Mouse (Mus musculus) limb, embryonic 10.5 days (tissue): ENCODE measurements around the gene Dock6. TPM values are rescaled to one million over a fixed set of nuclear protein-coding genes. Genes with fewer than 3 reads are reported as not detected.
A peak's percentile ranks its signal among the peaks of the same experiment; 100 is the strongest.

Source experiments
- DNase-seq: peaks from one replicate; pipeline ENCODE4 v3.0.0-alpha.2; 2017; ENCODE audit warnings: low spot score
- H3K27ac ChIP-seq: fragments of 300-500 bp; sonication (generic); 2 replicates; pipeline ENCODE4 v1.5.1; 2016; ENCODE audit warnings: mild to moderate bottlenecking
- H3K27me3 ChIP-seq: fragments of 300-500 bp; sonication (generic); 2 replicates; pipeline ENCODE4 v1.6.1; 2016; ENCODE audit warnings: low read depth, mild to moderate bottlenecking; ENCODE audit not compliant: poor library complexity, severe bottlenecking
- H3K36me3 ChIP-seq: fragments of 300-500 bp; sonication (generic); 2 replicates; pipeline ENCODE4 v1.6.1; 2016; ENCODE audit warnings: mild to moderate bottlenecking, moderate library complexity
- H3K4me1 ChIP-seq: fragments of 300-500 bp; sonication (generic); 2 replicates; pipeline ENCODE4 v1.6.1; 2016
- H3K4me3 ChIP-seq: fragments of 300-500 bp; sonication (generic); 2 replicates; pipeline ENCODE4 v1.5.1; 2016; ENCODE audit warnings: mild to moderate bottlenecking, moderate library complexity
- H3K9me3 ChIP-seq: fragments of 300-500 bp; sonication (generic); replicated peaks from 2 replicates; pipeline ENCODE4 v1.6.1; 2016; ENCODE audit warnings: mild to moderate bottlenecking
- WGBS: fragments of 180-500 bp; shearing (Covaris S2); methylation state at CpG from one replicate; pipeline ENCODE4 v1.1.7; 2016; 5-methylcytosine and 5-hydroxymethylcytosine counted together
- polyA plus RNA-seq: library from polyadenylated mRNA; unstranded; fragments of >200 nt; fragmentation: Nextera tagmentation; extraction: Ambion mirVana; gene quantifications from 2 replicates; pipeline ENCODE4 v1.2.1, GENCODE M21; 2016

Dock6 gene
- polyA plus RNA-seq, 1 experiment from 2014 or later: 52.0 TPM

GRCm38 (mm10) chr9:21842391-21842790, 10.0 kb downstream of the Dock6 start:
- 58% methylated on average over 5 of the region's 5 CpGs for WGBS
- H3K9me3 ChIP-seq: no peaks in the 10 kb centered on the region
- H3K27ac ChIP-seq: peak overlapping the region; percentile 37
- no peak overlapping the region for H3K4me3 ChIP-seq
- DNase-seq: no peak
- peaks cover 51% of the 10 kb centered on the region for H3K4me1 ChIP-seq
- peaks cover 88% of the 10 kb centered on the region for H3K36me3 ChIP-seq
- H3K27me3 ChIP-seq: no peaks in the 10 kb centered on the region

GRCm38 (mm10) chr9:21841340-21841739, 11.1 kb downstream of the Dock6 start:
- DNase-seq: no peak
- Histone ChIP-seq H3K27ac (no peak overlapping the region; the same call in 1 of the 2 replicates), H3K9me3 (no peaks in the 10 kb centered on the region), H3K27me3 (no peaks in the 10 kb centered on the region), H3K36me3 (peaks cover 98% of the 10 kb centered on the region), H3K4me1 (peaks cover 40% of the 10 kb centered on the region), H3K4me3 (no peak overlapping the region)
- 95% methylated on average over 6 of the region's 6 CpGs for WGBS

DNA sequence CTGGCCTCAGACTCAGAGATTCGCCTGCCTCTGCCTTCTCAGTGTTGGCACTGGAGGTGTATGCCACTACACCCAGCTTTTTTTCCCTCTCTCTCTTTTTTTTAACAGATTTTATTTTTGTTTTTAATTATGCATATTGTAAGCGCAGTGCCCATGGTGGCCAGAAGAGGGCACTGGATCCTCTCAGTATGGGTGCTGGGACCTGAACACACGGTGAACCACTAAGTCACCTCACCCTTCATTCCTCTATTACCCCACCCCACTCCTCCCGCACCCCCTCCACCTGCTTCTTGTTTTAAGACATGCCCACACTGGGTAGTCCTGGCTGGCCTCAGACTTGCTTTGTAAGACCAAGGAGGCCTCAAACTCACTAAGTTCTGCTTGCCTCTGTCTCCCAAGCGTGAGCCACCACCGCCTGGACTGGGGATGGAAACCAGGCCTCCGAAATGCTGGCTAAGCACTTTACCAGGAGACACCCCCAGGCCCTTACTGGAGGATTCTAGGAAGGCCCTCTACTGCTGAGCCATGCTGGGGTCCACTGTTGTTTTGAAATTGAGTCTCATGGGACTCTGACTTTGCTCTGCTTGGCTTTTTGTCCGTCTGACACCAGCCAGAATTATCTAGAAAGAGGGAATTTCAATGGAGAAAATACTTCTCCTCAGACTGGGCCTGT, 12.2 kb downstream of the Dock6 start:
- Histone ChIP-seq H3K36me3 (peaks cover 100% of the 10 kb centered on the region), H3K27ac (no peak overlapping the region), H3K4me1 (peaks cover 30% of the 10 kb centered on the region), H3K9me3 (no peaks in the 10 kb centered on the region), H3K27me3 (no peaks in the 10 kb centered on the region), H3K4me3 (no peak overlapping the region)
- WGBS: 60% methylated on average over 8 of the region's 8 CpGs
- peak; percentile 70 for DNase-seq

- H3K27ac ChIP-seq: no peak overlapping the region
- no peak overlapping the region for H3K4me3 ChIP-seq
- no peaks in the 10 kb centered on the region for H3K9me3 ChIP-seq
- DNase-seq: no peak
- H3K27me3 ChIP-seq: no peaks in the 10 kb centered on the region
- peaks cover 18% of the 10 kb centered on the region for H3K4me1 ChIP-seq
- WGBS: 97% methylated on average over 2 of the region's 2 CpGs
- peaks cover 100% of the 10 kb centered on the region for H3K36me3 ChIP-seq
These were observed 14.7 kb downstream of the Dock6 start for GRCm38 (mm10) chr9:21837690-21838089.

DNA sequence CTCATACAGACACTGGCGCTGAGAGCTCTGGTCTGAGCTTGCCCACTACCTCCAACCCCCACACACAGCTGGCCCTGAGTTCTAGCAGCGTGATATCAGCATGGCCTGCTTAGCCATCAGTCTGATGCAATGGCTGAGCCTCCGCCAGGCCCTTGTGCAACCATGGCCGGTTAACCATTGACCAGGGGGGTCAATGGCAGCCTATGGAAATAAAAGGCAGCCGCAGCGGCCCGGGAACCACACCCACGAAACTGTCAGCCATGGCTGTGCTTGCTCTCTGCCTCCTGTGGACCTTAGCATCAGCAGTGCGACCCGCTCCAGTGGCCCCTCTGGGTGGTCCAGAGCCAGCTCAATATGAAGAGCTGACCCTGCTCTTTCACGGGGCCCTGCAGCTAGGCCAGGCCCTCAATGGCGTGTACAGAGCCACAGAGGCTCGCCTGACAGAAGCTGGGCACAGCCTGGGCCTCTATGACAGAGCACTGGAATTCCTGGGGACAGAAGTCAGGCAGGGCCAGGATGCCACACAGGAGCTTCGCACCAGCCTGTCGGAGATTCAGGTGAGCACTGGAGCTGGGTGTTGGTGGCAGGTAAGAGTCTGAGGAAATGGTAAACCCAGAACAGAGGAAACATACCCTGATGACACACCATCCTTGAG, 17.1 kb downstream of the Dock6 start, which contains the start of gene Angptl8:
Gene Angptl8, plus strand, starts transcription at position 253 of the 655 bp plus-strand sequence.
- Histone ChIP-seq H3K36me3 (peaks cover 100% of the 10 kb centered on the region), H3K27ac (no peak within 1 kb of the TSS), H3K4me3 (no peak within 1 kb of the TSS), H3K4me1 (peaks cover 2% of the 10 kb centered on the region), H3K9me3 (no peaks in the 10 kb centered on the region), H3K27me3 (no peaks in the 10 kb centered on the region)
- 93% methylated on average over 15 of the region's 15 CpGs for WGBS
- no peak for DNase-seq

GRCm38 (mm10) chr9:21831558-21832240, 20.7 kb downstream of the Dock6 start:
- Histone ChIP-seq H3K4me3 (no peak overlapping the region), H3K36me3 (peaks cover 98% of the 10 kb centered on the region), H3K27ac (no peak overlapping the region), H3K4me1 (no peaks in the 10 kb centered on the region), H3K27me3 (no peaks in the 10 kb centered on the region), H3K9me3 (no peaks in the 10 kb centered on the region)
- DNase-seq: no peak
- 91% methylated on average over 20 of the region's 20 CpGs for WGBS

DNA sequence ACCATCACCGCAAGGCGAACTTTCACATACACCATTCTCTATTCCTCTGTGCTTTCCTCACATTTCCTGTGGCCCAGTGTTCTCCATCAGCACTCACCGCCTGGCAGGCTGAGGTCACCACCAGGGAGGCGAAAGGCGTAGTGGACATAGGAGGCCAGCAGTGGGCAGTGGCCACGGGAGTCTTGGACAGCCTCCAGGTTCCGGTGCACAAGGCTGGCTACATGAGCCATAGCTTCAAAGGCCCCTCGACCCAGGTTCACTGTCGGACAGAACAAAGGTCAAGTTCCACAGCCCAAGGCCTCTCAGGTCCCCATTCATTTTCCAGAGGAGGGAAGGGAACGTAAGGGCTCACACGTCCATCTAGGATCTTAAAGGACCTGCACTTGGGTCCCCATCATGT, 21.5 kb downstream of the Dock6 start:
- Histone ChIP-seq H3K9me3 (no peaks in the 10 kb centered on the region), H3K27me3 (no peaks in the 10 kb centered on the region), H3K27ac (no peak overlapping the region), H3K4me3 (no peak overlapping the region), H3K36me3 (peaks cover 97% of the 10 kb centered on the region), H3K4me1 (no peaks in the 10 kb centered on the region)
- 88% methylated on average over 11 of the region's 11 CpGs for WGBS
- no peak for DNase-seq

DNA sequence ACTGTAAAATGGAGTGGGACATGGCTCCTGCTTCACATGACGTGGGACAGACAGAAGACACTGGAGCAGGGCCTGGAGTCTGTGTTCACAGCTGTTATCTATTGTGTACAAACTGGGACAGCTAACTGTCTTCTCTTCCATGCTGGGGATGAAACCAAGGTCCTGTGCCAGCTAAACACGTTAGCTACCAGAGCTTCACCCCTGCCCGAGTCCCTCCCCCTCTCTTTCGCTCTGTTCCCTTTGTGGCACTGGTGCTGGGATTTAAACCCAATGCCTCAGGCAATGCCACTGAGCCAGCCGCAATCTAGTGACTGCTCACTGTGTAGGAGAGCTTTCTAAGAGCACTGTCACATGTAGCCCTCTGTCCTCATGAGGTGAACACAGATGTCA, 22.0 kb downstream of the Dock6 start:
- no peaks in the 10 kb centered on the region for H3K9me3 ChIP-seq
- H3K27me3 ChIP-seq: no peaks in the 10 kb centered on the region
- H3K4me3 ChIP-seq: no peak overlapping the region
- peaks cover 96% of the 10 kb centered on the region for H3K36me3 ChIP-seq
- peaks cover 3% of the 10 kb centered on the region for H3K4me1 ChIP-seq
- no peak for DNase-seq
- no peak overlapping the region for H3K27ac ChIP-seq
- 91% methylated on average over 5 of the region's 5 CpGs for WGBS

DNA sequence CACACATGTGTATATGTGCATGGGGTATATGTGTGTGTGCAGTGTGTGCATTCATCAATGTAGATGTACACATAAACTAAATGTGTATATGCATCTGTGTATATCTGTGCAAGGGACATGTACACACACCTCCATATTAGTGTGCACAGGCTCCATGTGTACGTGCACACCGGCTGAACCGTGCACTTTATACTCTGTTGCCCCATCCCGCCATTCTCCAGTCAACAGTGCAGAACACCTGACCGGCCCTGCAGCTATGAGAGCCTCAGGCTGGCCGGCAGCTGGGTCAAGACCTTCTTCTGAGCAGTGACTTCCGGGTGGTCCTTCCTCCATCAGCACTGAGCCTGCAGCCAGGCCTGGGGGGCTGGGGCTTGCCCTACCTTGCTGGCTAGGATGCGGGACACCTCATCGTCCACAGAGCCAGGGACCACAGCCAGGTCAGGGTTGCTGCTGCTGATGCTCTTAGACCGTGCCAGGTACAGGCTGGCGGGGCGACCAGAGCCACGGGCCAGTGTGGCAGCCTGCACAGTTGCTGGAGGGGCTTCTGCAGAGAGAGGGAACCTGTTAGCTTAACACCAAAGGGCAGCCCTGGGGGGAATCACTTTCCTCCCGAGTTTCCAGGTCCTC, 22.5 kb downstream of the Dock6 start:
- H3K36me3 ChIP-seq: peaks cover 95% of the 10 kb centered on the region
- no peaks in the 10 kb centered on the region for H3K9me3 ChIP-seq
- H3K27ac ChIP-seq: no peak overlapping the region
- no peaks in the 10 kb centered on the region for H3K27me3 ChIP-seq
- 92% methylated on average over 14 of the region's 14 CpGs for WGBS
- H3K4me3 ChIP-seq: no peak overlapping the region
- DNase-seq: no peak
- H3K4me1 ChIP-seq: peaks cover 8% of the 10 kb centered on the region

GRCm38 (mm10) chr9:21824366-21824765, 28.1 kb downstream of the Dock6 start:
- no peaks in the 10 kb centered on the region for H3K9me3 ChIP-seq
- DNase-seq: no peak
- 51% methylated on average over 10 of the region's 10 CpGs for WGBS
- H3K27me3 ChIP-seq: no peaks in the 10 kb centered on the region
- peaks cover 15% of the 10 kb centered on the region for H3K4me1 ChIP-seq
- peaks cover 90% of the 10 kb centered on the region for H3K36me3 ChIP-seq
- no peak overlapping the region for H3K4me3 ChIP-seq
- H3K27ac ChIP-seq: no peak overlapping the region

GRCm38 (mm10) chr9:21823957-21824356, 28.5 kb downstream of the Dock6 start:
- Histone ChIP-seq H3K4me3 (no peak overlapping the region), H3K27me3 (no peaks in the 10 kb centered on the region), H3K4me1 (peaks cover 15% of the 10 kb centered on the region), H3K36me3 (peaks cover 90% of the 10 kb centered on the region), H3K9me3 (no peaks in the 10 kb centered on the region), H3K27ac (no peak overlapping the region)
- WGBS: 52% methylated on average over 4 of the region's 4 CpGs
- DNase-seq: no peak

DNA sequence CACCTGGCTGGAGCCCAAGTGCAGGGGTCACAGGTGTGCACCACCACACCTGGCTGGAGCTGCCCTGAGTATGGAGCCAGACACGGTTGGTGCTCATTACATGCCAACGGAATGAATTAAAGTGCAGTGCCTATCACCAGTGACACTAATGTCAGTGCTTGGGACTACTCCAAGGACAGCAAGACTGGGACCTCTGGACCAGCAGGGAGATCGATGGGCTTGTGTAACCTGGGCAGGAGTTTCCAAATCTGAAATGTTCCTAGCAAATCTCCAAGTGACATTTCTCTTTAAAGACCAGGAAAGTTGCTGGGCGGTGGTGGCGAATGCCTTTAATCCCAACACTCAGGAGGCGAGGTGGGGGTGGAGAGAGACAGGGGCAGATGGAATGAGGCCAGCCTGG, 29.7 kb downstream of the Dock6 start:
- no peaks in the 10 kb centered on the region for H3K9me3 ChIP-seq
- peaks cover 90% of the 10 kb centered on the region for H3K36me3 ChIP-seq
- no peak overlapping the region for H3K4me3 ChIP-seq
- WGBS: 86% methylated on average over 6 of the region's 6 CpGs
- peaks cover 15% of the 10 kb centered on the region for H3K4me1 ChIP-seq
- no peaks in the 10 kb centered on the region for H3K27me3 ChIP-seq
- DNase-seq: no peak
- no peak overlapping the region for H3K27ac ChIP-seq

DNA sequence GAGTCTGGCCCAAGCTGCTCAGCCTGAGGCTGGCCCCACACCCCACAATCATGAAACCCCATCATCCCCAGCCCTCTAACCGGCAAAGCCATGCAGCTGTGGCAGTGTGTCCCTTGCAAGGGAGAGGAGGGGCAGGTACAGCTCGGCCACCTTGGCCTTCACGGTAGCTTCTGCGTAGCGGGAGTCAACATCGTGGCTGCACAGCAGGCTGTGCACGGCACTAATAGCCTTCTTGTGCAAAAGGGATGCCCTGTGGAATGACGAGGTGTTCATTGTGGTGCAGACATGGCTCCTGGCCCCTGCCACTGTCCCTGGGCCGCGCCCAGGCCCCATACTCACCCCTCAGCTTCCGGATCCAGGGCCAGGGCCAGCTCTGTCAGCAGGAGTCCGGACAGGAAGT, 32.3 kb downstream of the Dock6 start:
- no peaks in the 10 kb centered on the region for H3K27me3 ChIP-seq
- DNase-seq: no peak
- peaks cover 94% of the 10 kb centered on the region for H3K36me3 ChIP-seq
- H3K4me1 ChIP-seq: peaks cover 9% of the 10 kb centered on the region
- 90% methylated on average over 12 of the region's 12 CpGs for WGBS
- no peak overlapping the region for H3K4me3 ChIP-seq
- no peaks in the 10 kb centered on the region for H3K9me3 ChIP-seq
- H3K27ac ChIP-seq: 0 out of 2 replicates have a peak overlapping the region, but pooled peaks have one; percentile 15
